Mouse (Mus musculus) layer of hippocampus, adult 9-11 months (tissue): ENCODE results near the gene Srgap3.
"Not testable (repeated sequence)": the region's sequence is repeated elsewhere in the genome, so short reads cannot be mapped to it uniquely, and the experiment has no call there.

ENCODE experiments used
- DNase-seq: peaks from one replicate; pipeline ENCODE4 v3.0.0; 2022

Srgap3 gene

GRCm38 (mm10) chr6:112903796-112904195, 43.3 kb downstream of the Srgap3 start:
- no peak for DNase-seq

GRCm38 (mm10) chr6:112903226-112903625, 43.8 kb downstream of the Srgap3 start:
- DNase-seq: no peak

GRCm38 (mm10) chr6:112902791-112903190, 44.3 kb downstream of the Srgap3 start:
- no peak for DNase-seq

GRCm38 (mm10) chr6:112900306-112900705, 46.8 kb downstream of the Srgap3 start:
- DNase-seq: no peak

GRCm38 (mm10) chr6:112899711-112900110, 47.4 kb downstream of the Srgap3 start:
- no peak for DNase-seq

- DNase-seq: no peak
Measured at GRCm38 (mm10) chr6:112899276-112899675, 47.8 kb downstream of the Srgap3 start.

- no peak for DNase-seq
Measured at GRCm38 (mm10) chr6:112898435-112898834, 48.6 kb downstream of the Srgap3 start.

- DNase-seq: no peak
Measured at GRCm38 (mm10) chr6:112896372-112896771, 50.7 kb downstream of the Srgap3 start.

- no peak for DNase-seq
Measured at GRCm38 (mm10) chr6:112890331-112890751, 56.7 kb downstream of the Srgap3 start.

- peak; percentile 79 for DNase-seq
Measured at GRCm38 (mm10) chr6:112883588-112884135, 63.4 kb downstream of the Srgap3 start.

- DNase-seq: peak; percentile 77
Measured at GRCm38 (mm10) chr6:112880048-112880534, 67.0 kb downstream of the Srgap3 start.

GRCm38 (mm10) chr6:112879154-112879553, 67.9 kb downstream of the Srgap3 start:
- DNase-seq: no peak

GRCm38 (mm10) chr6:112873089-112873835, 73.8 kb downstream of the Srgap3 start:
- DNase-seq: no peak

- no peak for DNase-seq
Measured at GRCm38 (mm10) chr6:112871241-112871780, 75.8 kb downstream of the Srgap3 start.

- no peak for DNase-seq
Measured at GRCm38 (mm10) chr6:112868197-112868957, 78.7 kb downstream of the Srgap3 start.

- DNase-seq: no peak
Measured at GRCm38 (mm10) chr6:112866096-112866495, 81.0 kb downstream of the Srgap3 start.

- peak; percentile 52 for DNase-seq
Measured at GRCm38 (mm10) chr6:112865021-112865531, 82.0 kb downstream of the Srgap3 start.

GRCm38 (mm10) chr6:112862465-112862864, 84.6 kb downstream of the Srgap3 start:
- DNase-seq: no peak

GRCm38 (mm10) chr6:112861351-112862297, 85.4 kb downstream of the Srgap3 start:
- DNase-seq: no peak

- not testable (repeated sequence) for DNase-seq
Measured at GRCm38 (mm10) chr6:112860290-112860689, 86.8 kb downstream of the Srgap3 start.

- DNase-seq: no peak
Measured at GRCm38 (mm10) chr6:112857057-112857456, 90.0 kb downstream of the Srgap3 start.

- no peak for DNase-seq
Measured at GRCm38 (mm10) chr6:112855183-112855582, 91.9 kb downstream of the Srgap3 start.
